26 mouse cellular contexts compared by ENCODE assay signal in genomic region chr4:128048716-128049115, GRCm38 (mm10).
"Had no signal": no experiment of that assay in that cellular context is flagged by ENCODE, and none has a peak within 500 bp of the region (broad histone marks: within the 10 kb centered on the region; RNA-seq: fewer than 3 reads in every experiment).

No protein-coding gene starts in this region.

- ATAC-seq: inflammation-experienced regulatory T-cells, adult 6 months; intestine, embryonic 15.5 days; intestine, postnatal 0 days; liver, postnatal 0 days had no signal

- H3K4me3 ChIP-seq: gastrocnemius, adult 2 months; heart, embryonic 10.5 days; heart, embryonic 12.5 days; hindbrain, embryonic 13.5 days; intestine, embryonic 15.5 days; layer of hippocampus, adult 2 months; left cerebral cortex, adult 2 months; limb, embryonic 10.5 days; limb, embryonic 12.5 days; liver, embryonic 13.5 days; liver, embryonic 15.5 days had no signal

- H3K27me3 ChIP-seq: heart, embryonic 12.5 days; hindbrain, embryonic 13.5 days; intestine, embryonic 15.5 days; limb, embryonic 12.5 days; liver, embryonic 13.5 days; liver, embryonic 15.5 days had no signal

- H3K4me2 ChIP-seq: heart, embryonic 12.5 days; hindbrain, embryonic 13.5 days; intestine, embryonic 15.5 days; limb, embryonic 12.5 days; liver, embryonic 11.5 days; liver, embryonic 13.5 days; liver, embryonic 15.5 days had no signal

- H3K9me3 ChIP-seq: heart, embryonic 10.5 days; heart, embryonic 12.5 days; hindbrain, embryonic 13.5 days; intestine, embryonic 15.5 days; limb, embryonic 10.5 days; limb, embryonic 12.5 days; liver, embryonic 15.5 days had no signal

- H3K27ac ChIP-seq: gastrocnemius, adult 2 months; heart, embryonic 10.5 days; hindbrain, embryonic 13.5 days; intestine, embryonic 15.5 days; layer of hippocampus, adult 2 months; left cerebral cortex, adult 2 months; limb, embryonic 10.5 days; limb, embryonic 12.5 days; liver, embryonic 13.5 days; liver, embryonic 15.5 days had no signal

- H3K36me3 ChIP-seq: heart, embryonic 10.5 days; heart, embryonic 12.5 days; hindbrain, embryonic 13.5 days; intestine, embryonic 15.5 days; limb, embryonic 10.5 days; limb, embryonic 12.5 days; liver, embryonic 13.5 days; liver, embryonic 15.5 days had no signal

- H3K9ac ChIP-seq: heart, embryonic 12.5 days; hindbrain, embryonic 13.5 days; intestine, embryonic 15.5 days; limb, embryonic 12.5 days; liver, embryonic 13.5 days; liver, embryonic 15.5 days; liver, postnatal 0 days had no signal

- DNase-seq: gastrocnemius, adult 2 months; gastrocnemius, postnatal 10 days; gastrocnemius, postnatal 25 days; heart, adult 18-20 months; heart, postnatal 10 days; heart, postnatal 4 days; kidney, adult 18-20 months; kidney, adult 8-10 months; kidney, postnatal 10 days; kidney, postnatal 25 days; kidney, postnatal 4 days; liver; liver, embryonic 13.5 days; liver, postnatal 0 days had no signal

- H3K4me1 ChIP-seq: heart, embryonic 10.5 days; heart, embryonic 12.5 days; intestine, embryonic 15.5 days; limb, embryonic 10.5 days; limb, embryonic 12.5 days; liver, embryonic 13.5 days; liver, embryonic 15.5 days had no signal
